Mouse (Mus musculus) monocyte, adult 5-6 weeks (primary cell): Measurements from ENCODE around the gene Naa20. TPM values are rescaled to one million over a fixed set of nuclear protein-coding genes. Genes with fewer than 3 reads are reported as not detected.
"Not testable (repeated sequence)": the region's sequence is repeated elsewhere in the genome, so short reads cannot be mapped to it uniquely, and the experiment has no call there.

ENCODE experiments used
- ATAC-seq: fragments of 153-309, 156-312 bp; replicated peaks from 2 replicates; pipeline ENCODE4 v1.8.0; 2017; ENCODE audit warnings: mild to moderate bottlenecking; ENCODE audit not compliant: low TSS enrichment, insufficient number of reproducible peaks, severe bottlenecking, poor library complexity, low FRiP score
- total RNA-seq: library from RNA; stranded (forward); fragments of 200-1000, 200-491, 200-594 nt; gene quantifications from 3 replicates; pipeline ENCODE4 v1.2.3, GENCODE M21; 2017

Naa20 gene
- total RNA-seq, 1 experiment from 2014 or later, result 84.9 TPM

- no peak for ATAC-seq
Observed at GRCm38 (mm10) chr2:145882398-145882797, 19.5 kb upstream of the Naa20 start.

DNA sequence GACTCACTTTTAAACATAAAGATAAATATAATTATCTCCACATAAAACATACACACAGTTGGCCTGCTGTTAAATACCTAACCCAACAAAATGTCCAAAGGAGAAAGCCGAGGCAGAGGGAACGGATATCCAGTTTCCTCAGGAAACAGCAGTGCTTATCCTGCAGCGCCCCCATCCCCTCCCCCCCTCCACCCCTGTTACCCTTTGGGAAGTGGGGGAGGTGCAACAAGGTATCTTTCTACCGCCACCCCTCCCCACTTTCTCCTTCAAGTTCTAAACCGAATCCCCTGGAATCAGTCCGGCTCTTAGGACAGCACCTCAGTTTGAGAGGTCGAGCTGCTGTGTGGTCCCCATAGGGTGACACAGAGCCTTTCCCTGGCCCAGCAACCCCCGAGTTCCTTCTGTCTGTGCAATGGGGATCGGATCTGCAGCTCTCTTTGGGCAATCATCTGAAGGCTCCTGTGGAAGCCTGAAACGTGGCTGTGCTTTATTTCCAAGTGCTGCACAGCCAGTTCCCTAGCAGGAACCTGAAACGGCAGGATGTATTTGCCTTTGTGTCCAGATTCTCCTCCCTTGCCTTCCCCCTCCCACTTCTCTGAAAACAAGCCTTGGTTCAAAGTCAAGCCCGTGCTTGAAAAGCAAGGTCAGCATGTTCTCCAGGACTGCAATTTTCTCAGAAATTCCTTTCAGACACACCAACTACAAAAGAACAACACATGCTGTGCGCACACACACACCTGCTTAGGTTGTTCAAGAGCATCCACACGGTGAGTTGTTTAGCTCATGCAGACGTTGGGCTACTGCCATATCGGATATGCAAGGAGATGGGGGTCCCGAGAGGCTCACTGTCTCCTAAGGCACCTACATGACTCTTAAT, 17.6 kb upstream of the Naa20 start:
- no peak for ATAC-seq

DNA sequence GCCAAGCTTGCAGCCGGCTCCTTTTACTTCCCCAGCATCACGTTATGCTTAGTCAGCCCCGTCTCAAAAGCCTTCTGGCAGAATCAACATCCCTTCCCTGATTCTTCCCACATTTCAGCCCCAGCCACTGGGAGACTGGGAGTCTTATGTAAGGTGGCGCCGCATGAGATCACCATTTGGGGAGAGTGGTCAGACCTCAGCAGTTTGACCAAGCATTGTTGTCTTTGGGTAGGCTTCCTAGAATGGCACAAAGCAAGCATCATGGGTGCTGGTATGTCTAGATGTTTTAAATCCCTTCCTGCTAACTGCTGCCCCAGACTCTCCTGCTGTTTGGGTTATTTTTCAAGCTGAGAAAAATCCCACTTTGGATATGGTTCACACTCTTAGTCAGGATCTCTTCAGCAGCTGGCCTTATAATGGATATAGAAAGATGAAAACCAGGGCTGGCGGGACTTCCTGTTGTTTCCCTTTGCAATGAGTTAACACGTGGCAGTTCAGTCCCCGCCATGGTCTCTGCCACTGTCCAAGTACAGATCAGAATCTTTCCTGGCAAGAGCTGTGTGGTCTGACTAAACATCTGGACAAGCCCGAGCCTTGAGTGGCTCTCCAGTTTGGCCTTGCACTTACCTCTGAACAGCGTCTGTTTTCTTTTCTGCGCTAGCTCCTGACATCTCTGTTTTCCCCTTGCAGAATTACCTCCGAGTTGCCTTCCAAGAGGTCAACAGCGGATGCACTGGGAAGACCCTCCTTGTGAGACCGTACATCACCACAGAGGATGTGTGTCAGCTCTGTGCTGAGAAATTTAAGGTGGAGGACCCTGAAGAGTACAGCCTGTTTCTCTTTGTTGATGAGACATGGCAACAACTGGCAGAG, 16.8 kb upstream of the Naa20 start:
- ATAC-seq, result no peak

DNA sequence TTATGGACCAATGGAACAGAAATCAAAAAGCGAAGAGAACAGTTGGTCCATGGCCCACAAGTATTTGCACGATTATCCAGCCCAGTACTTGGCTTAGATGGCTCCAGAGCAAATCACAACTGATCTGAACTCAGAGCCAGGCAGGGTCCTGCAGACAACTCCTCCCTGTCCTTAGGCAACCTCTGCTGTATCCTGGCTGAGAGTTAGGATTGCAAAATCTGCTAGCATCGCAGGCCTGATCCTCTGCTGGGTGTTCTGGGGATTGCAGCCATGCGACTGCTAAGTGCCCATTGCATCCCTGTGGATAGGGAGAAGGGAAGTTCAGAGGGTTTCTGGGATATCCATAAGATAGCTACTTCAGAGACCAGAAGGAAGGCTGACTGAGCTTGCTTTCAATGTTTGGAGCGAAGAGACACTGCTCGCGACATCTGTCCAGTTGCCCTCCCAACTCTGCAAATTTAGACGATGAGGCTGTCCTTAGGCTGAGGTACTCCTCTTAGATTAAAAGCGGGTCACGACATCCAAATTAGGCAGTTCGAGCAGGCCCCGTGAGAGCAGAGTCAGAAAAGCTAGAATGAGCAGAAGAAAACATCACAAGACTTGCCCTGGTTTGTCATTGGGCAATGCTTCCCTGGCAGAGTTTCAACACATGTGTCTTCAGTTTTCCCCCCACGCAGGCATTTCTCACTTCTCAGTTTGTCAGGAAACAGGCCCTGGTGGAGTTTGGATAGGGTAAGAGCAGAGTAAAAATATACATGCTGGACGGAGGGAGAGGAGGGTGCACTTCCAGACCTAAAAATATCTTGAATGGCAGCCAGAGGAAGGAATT, 13.7 kb upstream of the Naa20 start:
- ATAC-seq, result peak; percentile 72

GRCm38 (mm10) chr2:145888766-145889480, 13.0 kb upstream of the Naa20 start:
- 0 out of 2 replicates have a peak, but pooled peaks have one; percentile 10 for ATAC-seq

- no peak for ATAC-seq
Observed at GRCm38 (mm10) chr2:145890571-145890970, 11.3 kb upstream of the Naa20 start.

- ATAC-seq, result no peak
Observed at GRCm38 (mm10) chr2:145893756-145894155, 8.1 kb upstream of the Naa20 start.

GRCm38 (mm10) chr2:145898106-145898505, 3.8 kb upstream of the Naa20 start:
- ATAC-seq, result no peak

- ATAC-seq, result not testable (repeated sequence)
Observed at GRCm38 (mm10) chr2:145900318-145900717, 1.6 kb upstream of the Naa20 start.

DNA sequence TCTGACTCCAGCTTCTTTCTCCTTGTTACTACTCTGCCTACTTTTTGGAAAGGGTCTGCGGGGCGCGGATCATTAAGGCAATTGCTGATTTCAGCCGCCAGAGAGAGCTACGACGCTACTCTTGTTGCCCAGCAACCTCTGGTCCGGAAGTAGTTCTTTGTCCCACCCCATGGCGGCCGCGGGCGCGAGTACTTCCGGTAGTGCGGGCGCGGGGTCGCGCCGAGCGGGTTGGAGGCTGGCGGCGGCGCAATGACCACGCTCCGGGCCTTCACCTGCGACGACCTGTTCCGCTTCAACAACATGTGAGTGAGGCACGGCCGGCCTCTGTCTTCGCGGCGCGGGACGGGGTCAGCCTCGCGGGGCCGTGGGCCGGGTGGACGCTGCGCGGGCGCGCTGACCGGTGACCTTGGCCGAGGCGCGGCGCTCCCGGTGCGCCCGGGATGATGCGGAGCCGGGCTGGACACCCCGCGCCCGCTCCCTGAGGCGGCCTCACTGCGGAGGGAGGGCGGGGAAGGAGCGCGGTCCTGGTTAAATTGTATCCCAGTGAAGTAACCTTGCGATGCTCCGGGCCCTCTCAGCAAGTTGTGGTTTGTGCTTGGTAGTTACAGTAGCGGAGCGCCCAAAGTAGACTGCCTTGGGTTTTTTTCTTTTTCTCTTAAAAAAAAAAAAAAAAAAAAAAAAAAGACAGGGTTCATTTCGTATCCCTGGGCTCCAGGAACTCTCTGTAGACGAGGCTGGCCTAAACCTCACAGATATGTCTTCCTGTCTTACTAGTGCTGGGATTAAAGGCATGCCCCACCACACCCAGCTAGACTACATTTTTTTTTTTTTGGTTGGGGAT, 1.4 kb downstream of the Naa20 start:
- peak; percentile 91 for ATAC-seq

DNA sequence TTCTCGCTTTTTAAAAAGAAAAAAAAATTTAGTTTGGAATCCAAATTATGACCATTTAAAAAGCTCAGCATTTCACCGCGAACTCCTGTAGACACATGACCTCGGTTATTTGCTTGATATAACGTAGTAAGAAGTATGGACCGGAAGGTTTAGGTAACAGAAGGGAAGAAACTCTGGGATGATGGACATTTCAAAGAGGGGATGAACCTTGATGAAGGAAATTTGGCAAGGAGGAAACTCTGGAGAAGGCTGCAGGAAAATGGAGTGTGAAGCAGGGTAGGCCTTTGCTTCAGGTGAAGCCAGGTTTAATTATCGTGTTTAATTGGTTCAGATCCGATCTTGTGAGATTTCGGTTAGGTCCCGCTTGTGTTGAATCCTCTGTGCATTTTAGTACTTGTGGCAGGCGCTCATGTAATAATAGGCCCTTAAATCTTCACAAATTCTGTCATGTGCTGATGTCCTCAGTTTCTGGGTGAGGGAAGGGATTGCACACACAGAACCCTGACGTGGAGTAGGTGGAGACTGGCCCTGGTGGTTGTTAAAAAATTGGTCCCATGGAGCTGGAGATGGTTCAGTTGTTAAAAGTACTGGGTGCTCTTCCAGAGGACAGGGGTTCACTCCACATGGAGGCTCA, 2.2 kb downstream of the Naa20 start:
- no peak for ATAC-seq

GRCm38 (mm10) chr2:145905156-145905555, 3.3 kb downstream of the Naa20 start:
- ATAC-seq, result no peak

GRCm38 (mm10) chr2:145905884-145906283, 4.0 kb downstream of the Naa20 start:
- not testable (repeated sequence) for ATAC-seq

DNA sequence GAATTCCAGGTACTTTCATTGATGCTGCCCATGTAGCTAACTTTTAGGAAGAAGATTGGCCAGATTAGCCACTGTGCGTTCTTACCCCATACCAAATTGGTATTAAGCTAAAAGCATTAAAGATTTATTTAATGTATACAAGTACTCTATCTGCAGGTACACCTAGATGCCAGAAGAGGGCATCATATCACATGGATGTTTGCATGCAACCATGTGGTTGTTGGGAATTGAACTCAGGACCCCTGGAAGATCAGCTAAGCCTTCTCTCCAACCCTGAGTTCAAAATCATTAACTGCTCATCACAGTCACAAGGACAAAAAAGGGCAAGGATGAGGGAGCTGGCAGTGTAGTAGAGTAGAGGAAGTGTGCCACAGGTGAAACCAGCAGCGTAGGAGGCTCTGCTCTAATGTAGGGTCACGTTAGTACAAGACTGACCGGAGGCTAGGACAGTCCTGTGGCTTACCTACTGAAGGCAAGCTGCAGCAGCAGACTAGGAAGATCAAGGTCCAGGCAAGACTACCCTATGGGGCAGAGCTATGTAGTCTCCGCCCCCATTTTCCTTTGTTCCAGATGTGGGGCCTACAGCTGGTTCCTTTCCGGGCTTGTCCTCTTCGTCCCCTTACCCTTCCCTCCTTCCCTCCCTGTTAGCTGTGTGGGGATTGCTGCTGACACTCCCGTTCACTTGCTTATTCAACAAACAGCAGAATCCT, 19.2 kb downstream of the Naa20 start:
- ATAC-seq, result no peak

DNA sequence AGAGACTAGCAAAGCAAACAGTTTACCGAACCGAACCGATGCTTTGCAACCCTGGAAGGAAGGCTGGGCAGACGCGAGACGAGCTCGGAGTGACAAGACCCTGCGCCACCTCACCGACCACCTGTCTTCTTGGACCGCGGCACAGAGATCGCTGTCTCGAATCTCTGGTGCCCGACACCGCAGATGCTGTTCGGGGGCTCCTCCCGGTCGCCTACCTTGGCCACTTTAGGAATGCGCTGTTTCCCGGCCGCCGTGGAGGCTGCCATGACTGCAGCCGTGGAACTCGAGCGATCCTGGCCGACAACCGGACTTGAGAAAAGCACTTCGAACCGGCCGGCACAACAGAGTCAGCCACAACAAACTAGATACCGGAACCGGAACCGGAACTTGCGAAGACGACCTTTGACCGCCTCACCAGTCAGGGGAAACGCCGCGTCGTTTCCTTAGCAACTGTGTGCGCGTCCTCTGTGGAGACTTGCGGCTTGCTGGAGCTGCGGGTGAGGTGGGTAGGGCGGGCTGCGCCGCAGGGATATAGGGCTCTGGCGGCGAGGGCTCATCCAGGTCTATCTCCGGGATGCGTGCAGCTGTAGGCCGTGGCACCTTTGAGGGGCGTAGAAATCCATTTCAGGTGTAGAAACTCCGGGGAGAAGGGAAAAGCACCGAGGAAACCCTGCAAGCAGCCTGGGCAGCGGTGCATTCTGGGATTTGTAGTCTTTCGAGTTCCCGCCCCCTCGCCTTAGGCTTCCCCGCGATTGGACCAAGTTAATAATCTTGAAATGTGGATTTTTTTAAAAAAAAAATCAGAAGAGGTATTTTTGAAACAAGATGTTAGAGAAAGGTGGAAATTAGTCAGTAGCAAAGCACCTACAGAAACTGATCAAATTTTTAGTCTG, 32.7 kb downstream of the Naa20 start, which contains the start of the genes Cfap61 and Crnkl1:
Gene Cfap61 (plus strand): TSS at position 446 of the 893 bp plus-strand sequence.
Gene Crnkl1 (minus strand): TSS at position 676 of the 893 bp plus-strand sequence.
- ATAC-seq, result peak; percentile 97
